Mouse (Mus musculus) stomach, postnatal 0 days (tissue): ENCODE results near the gene Cnih3.

ENCODE experiments used
- CTCF ChIP-seq: IDR thresholded peaks from 2 replicates; pipeline ENCODE4 v1.5.1; 2016; ENCODE audit warnings: antibody characterized with exemption, low read depth, mild to moderate bottlenecking, moderate library complexity
- EP300 ChIP-seq: optimal IDR thresholded peaks from 2 replicates; pipeline ENCODE3; 2016; ENCODE audit warnings: antibody characterized with exemption

- TF ChIP-seq CTCF, result no peak
- TF ChIP-seq EP300, result no peak
Measured at GRCm38 (mm10) chr1:181357870-181358269, 5.4 kb downstream of the Cnih3 start.
